Mouse (Mus musculus): ENCODE measurements around the gene Gpr153.
"Not testable (repeated sequence)": the region's sequence is repeated elsewhere in the genome, so short reads cannot be mapped to it uniquely, and the experiment has no call there.

The Gpr153 gene

DNA sequence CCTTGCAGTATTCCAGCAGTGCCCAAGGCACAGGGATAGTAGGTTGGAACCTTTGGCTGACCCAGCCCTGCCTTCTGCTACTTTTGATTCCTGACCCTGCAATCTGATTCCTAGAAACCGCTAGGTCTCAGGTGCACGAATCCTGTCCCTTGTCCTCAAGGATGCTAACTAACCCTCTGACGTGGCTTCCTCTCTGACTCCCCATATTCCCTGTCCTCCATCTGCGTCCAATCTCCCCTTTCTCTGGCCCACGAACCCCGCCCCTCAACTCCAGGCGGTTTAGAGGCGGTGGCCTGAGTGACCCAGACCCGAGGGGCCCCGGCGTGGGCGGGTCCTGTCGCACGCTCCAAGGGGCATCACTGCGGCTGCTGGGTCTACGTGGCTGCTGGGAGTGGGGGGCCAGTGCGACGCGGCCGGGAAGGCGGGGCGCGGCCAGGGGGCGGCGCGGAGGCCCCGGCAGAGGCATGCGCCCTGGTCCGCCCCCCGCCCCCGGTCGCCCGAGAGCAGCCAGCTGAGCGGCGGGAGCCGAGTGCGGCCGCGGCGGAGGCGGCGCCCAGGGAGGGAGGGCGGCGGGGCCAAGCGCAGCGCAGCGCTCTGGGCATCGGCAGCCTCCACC, at the start of gene Gpr153:
Gene Gpr153, plus strand, starts transcription at position 612 of the 616 bp plus-strand sequence.
- peak; percentile 47 for DNase-seq

- no peak for DNase-seq
Measured at GRCm38 (mm10) chr4:152226901-152227486, 47.0 kb upstream of the Gpr153 start.

- DNase-seq: no peak
Measured at GRCm38 (mm10) chr4:152227749-152228527, 46.1 kb upstream of the Gpr153 start.

GRCm38 (mm10) chr4:152230331-152230730, 43.7 kb upstream of the Gpr153 start:
- not testable (repeated sequence) for DNase-seq

DNA sequence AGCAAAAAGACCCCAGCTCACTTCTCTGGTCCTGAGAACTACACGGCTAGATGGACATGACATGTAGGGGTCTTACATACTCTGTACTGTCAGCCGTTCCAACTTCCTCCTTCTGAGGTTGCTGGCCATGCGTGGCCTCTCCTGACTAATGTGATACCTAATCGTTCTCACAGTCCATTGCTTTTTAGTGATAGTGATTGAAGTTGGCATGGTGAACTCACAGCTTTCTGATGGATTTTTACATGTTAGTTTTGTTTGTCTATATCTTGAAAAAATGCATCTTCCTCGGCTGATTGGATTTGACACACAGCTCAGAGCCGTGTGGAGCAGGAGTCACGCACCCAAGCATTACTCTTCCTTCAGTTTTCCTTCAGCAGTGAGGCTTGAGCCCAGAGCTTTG, 42.7 kb upstream of the Gpr153 start:
- no peak for DNase-seq

GRCm38 (mm10) chr4:152232411-152232903, 41.6 kb upstream of the Gpr153 start:
- DNase-seq: no peak

DNA sequence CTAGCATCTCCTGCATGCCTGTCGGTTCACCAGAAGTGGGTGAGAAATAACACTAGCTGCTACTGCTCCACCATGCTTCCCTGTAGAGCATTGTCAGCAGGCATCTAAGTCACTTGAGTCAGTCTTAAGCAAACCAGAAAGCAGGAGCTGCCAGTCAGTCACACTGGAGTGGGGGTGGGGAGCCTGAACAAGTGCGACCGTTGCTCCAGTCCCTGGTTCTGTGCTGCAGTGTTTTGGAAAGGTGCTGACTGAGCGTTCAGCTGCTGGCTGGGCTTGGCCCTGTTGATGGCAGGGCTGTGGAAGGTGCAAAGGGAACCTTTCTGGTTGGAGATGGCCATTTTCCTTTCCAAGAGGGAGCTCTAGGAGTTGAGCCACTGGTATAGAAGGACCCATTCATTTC, 34.1 kb upstream of the Gpr153 start:
- DNase-seq: no peak

- DNase-seq: no peak
Measured at GRCm38 (mm10) chr4:152243241-152243891, 30.7 kb upstream of the Gpr153 start.

GRCm38 (mm10) chr4:152243969-152244368, 30.1 kb upstream of the Gpr153 start:
- no peak for DNase-seq

DNA sequence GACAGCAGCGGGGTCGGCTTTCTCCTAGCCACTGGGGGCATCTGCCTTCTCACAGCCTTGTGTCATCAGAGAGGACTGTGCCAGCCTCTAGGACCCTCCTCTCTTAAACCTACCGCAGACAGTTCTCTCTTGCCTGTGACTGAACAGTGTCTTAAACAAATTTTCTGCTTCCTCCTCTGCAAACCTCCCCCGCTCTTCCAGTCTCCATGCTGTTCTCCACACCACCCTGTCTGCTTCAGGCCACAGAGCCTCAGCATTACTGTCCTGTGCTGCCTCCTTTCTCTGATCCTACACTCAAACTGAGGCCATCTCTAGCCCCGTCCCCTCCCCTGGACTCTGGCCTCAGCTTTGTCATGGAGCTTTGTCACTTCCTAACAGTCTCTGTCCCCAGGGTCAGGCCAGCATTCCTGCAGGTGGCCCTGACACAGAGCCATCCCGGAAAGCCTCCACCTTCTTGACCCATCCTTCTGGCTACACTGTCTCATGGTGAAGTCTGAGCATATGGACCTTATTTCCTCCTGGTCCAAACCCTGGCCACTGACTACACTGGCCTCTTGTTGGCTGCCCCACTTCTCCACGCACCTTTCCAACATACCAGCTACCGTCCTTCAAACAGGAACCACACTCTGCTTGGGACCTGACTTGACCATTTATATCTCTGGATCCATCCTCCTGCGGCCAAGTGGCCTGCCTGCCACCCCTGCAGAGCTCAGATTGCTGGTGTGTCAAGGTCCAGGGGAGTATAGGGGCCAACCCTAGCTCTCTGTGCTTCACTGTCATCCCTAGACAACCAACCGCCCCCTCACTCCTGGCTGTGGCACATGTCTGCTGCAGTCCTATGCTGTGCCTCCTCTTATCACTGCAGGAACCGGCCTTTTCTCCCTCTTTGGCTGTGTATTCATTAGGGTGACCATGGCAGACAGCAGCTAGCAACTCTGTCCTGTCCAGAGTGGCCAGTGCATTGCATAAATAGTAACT, 29.2 kb upstream of the Gpr153 start:
- no peak for DNase-seq

- DNase-seq: no peak
Measured at GRCm38 (mm10) chr4:152246011-152246410, 28.0 kb upstream of the Gpr153 start.

GRCm38 (mm10) chr4:152247195-152247594, 26.8 kb upstream of the Gpr153 start:
- no peak for DNase-seq

GRCm38 (mm10) chr4:152250615-152251014, 23.4 kb upstream of the Gpr153 start:
- DNase-seq: no peak

- no peak for DNase-seq
Measured at GRCm38 (mm10) chr4:152253183-152253759, 20.8 kb upstream of the Gpr153 start.

GRCm38 (mm10) chr4:152257070-152257469, 17.0 kb upstream of the Gpr153 start:
- DNase-seq: no peak

DNA sequence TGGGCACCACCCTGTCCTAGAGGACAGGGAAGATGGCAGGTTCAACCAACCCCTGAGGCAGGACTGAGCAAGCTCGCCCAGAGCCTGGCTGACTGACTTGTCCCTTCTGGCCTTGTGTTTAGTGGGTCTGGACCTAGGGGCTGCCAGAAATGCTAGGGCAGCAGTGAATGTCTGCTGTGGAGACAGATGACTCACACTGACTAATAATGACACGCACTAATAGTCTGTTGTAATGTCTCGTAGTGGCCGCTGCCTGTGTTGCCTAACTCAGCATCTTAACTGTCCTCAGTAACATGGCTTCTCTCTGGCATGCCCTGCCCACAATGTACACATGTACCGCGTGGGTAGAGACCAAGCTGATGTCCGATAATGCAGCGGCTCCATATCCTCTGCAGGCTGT, 13.6 kb upstream of the Gpr153 start:
- DNase-seq: no peak

DNA sequence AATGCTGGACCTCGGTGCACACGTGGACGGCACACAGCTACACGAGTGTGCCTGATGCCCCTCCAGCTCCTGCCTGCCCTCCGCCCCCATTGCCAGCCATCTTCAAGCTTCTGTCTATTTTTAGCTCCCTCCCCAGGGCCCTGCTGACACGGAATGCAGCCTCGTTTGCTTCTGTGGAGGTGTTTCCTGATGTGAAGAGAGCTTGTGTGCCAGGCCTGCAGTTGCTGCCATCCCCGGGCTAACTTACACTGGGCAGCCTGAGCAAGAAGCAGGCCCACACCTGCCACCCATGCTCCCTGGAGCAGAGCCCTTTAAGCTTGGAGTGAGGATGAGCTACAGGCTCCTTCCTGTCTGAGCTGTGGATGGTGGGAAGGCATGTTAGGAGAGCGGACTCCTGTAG, 11.8 kb upstream of the Gpr153 start:
- no peak for DNase-seq

GRCm38 (mm10) chr4:152263089-152263488, 10.9 kb upstream of the Gpr153 start:
- no peak for DNase-seq

DNA sequence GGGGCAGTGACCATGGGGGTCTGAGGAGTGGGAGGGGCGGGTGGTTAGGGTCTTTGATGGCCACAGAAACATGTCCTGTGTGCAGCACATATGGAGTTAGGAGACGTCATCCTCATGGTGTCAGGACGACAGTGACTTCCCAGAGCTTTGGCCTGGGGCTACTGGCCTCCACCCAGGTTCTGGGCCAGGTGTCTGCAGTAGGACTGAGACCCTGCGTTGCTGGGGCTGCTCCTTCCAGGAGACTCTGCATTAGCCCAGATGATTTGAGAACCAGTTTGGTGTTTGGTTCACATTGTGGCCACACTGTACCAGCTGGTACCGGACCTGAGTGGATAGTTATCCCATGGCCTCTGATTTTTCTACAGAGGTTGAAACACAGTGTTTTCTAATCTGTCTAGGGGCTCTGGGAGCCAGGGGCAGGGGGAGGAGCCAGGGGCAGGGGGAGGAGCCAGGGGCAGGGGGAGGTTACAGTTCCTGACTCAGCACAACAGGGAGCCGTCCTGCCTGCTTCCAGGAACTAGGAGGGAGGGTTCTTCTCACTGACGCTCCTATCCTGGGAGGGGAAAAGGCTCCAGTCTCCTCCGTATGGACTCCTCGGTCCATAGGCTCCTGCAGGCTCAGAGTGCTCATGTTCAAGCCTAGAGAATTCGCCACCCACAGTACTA, 10.4 kb upstream of the Gpr153 start:
- DNase-seq: no peak

GRCm38 (mm10) chr4:152264177-152264530, 9.9 kb upstream of the Gpr153 start:
- no peak for DNase-seq

- peak; percentile 60 for DNase-seq
Measured at GRCm38 (mm10) chr4:152264867-152265568, 9.0 kb upstream of the Gpr153 start.

All from thymus, postnatal 4 days (tissue).